Mouse (Mus musculus) embryonic facial prominence, embryonic 11.5 days (tissue): ENCODE data around the gene Calhm3. TPM values are rescaled to one million over a fixed set of nuclear protein-coding genes. Genes with fewer than 3 reads are reported as not detected.
A peak's percentile ranks its signal among the peaks of the same experiment; 100 is the strongest.
"Not testable (repeated sequence)": the region's sequence is repeated elsewhere in the genome, so short reads cannot be mapped to it uniquely, and the experiment has no call there.

Experiments
- ATAC-seq: fragments of 200-750 bp; cut with Nextera tagmentation; replicated peaks from 2 replicates; pipeline ENCODE4 v1.8.0; 2017; ENCODE audit warnings: low read depth; ENCODE audit not compliant: insufficient number of reproducible peaks, low FRiP score, low TSS enrichment
- DNase-seq: peaks from one replicate; pipeline ENCODE4 v3.0.0-alpha.2; 2015; ENCODE audit warnings: low spot score
- H3K27ac ChIP-seq: fragments of 300-500 bp; sonication (generic); replicated peaks from 2 replicates; pipeline ENCODE4 v1.5.1; 2014; ENCODE audit warnings: mild to moderate bottlenecking, low read depth, low read length, control low read depth
- H3K27me3 ChIP-seq: fragments of 300-500 bp; sonication (generic); 2 replicates; pipeline ENCODE4 v1.6.1; 2014; ENCODE audit warnings: mild to moderate bottlenecking, low read length, moderate library complexity, mixed read lengths; ENCODE audit not compliant: control insufficient read depth, insufficient read depth
- H3K36me3 ChIP-seq: fragments of 300-500 bp; sonication (generic); replicated peaks from 2 replicates; pipeline ENCODE4 v1.6.1; 2014; ENCODE audit warnings: low read depth, mild to moderate bottlenecking, low read length, moderate library complexity, mixed read lengths; ENCODE audit not compliant: control insufficient read depth, insufficient read depth
- H3K4me1 ChIP-seq: fragments of 300-500 bp; sonication (generic); 2 replicates; pipeline ENCODE4 v1.6.1; 2014; ENCODE audit warnings: low read length, mixed read lengths; ENCODE audit not compliant: control insufficient read depth, insufficient read depth
- H3K4me2 ChIP-seq: fragments of 300-500 bp; sonication (generic); 2 replicates; pipeline ENCODE4 v1.6.1; 2014; ENCODE audit warnings: low read depth, mild to moderate bottlenecking, control low read depth, low read length, moderate library complexity
- H3K4me3 ChIP-seq: fragments of 300-500 bp; sonication (generic); 2 replicates; pipeline ENCODE4 v1.5.1; 2014; ENCODE audit warnings: low read depth, low read length, control low read depth
- H3K9ac ChIP-seq: fragments of 300-500 bp; sonication (generic); replicated peaks from 2 replicates; pipeline ENCODE4 v1.6.1; 2014; ENCODE audit warnings: mild to moderate bottlenecking, control low read depth, low read length
- H3K9me3 ChIP-seq: fragments of 300-500 bp; sonication (generic); replicated peaks from 2 replicates; pipeline ENCODE4 v1.6.1; 2016; ENCODE audit warnings: mild to moderate bottlenecking, low read length, inconsistent platforms, mixed read lengths; ENCODE audit not compliant: control insufficient read depth
- WGBS: fragments of 180-500 bp; shearing (Covaris S2); extraction: QIAGEN DNeasy Blood & Tissue Kit; methylation state at CpG from one replicate; pipeline ENCODE4 v1.1.7; 2014; 5-methylcytosine and 5-hydroxymethylcytosine counted together
- polyA plus RNA-seq: library from polyadenylated mRNA; unstranded; fragments of >200 nt; fragmentation: Nextera tagmentation; extraction: Ambion mirVana; gene quantifications from 2 replicates; pipeline ENCODE4 v1.2.1, GENCODE M21; 2014

Gene Calhm3
- polyA plus RNA-seq, 1 experiment from 2014 or later, result not detected

- no peaks in the 10 kb centered on the region; the same call in 1 of the 2 replicates for H3K27me3 ChIP-seq
- no peak for ATAC-seq
- DNase-seq, result no peak
- 78% methylated on average over 6 of the region's 6 CpGs for WGBS
- H3K27ac ChIP-seq, result no peak overlapping the region
- H3K4me3 ChIP-seq, result no peak overlapping the region
- no peaks in the 10 kb centered on the region for H3K36me3 ChIP-seq
- no peak overlapping the region for H3K9ac ChIP-seq
- H3K9me3 ChIP-seq, result no peaks in the 10 kb centered on the region
- no peaks in the 10 kb centered on the region; the same call in 1 of the 2 replicates for H3K4me1 ChIP-seq
- no peak overlapping the region for H3K4me2 ChIP-seq
Observed at GRCm38 (mm10) chr19:47142438-47142837, 15.1 kb downstream of the Calhm3 start.

- H3K4me3 ChIP-seq, H3K27me3 ChIP-seq, ATAC-seq, H3K9me3 ChIP-seq, H3K36me3 ChIP-seq, DNase-seq, H3K4me2 ChIP-seq, H3K4me1 ChIP-seq, H3K27ac ChIP-seq, H3K9ac ChIP-seq: not testable (repeated sequence)
- WGBS, result 38% methylated on average over 7 of the region's 7 CpGs
Observed at GRCm38 (mm10) chr19:47139611-47140010, 18.0 kb downstream of the Calhm3 start.

DNA sequence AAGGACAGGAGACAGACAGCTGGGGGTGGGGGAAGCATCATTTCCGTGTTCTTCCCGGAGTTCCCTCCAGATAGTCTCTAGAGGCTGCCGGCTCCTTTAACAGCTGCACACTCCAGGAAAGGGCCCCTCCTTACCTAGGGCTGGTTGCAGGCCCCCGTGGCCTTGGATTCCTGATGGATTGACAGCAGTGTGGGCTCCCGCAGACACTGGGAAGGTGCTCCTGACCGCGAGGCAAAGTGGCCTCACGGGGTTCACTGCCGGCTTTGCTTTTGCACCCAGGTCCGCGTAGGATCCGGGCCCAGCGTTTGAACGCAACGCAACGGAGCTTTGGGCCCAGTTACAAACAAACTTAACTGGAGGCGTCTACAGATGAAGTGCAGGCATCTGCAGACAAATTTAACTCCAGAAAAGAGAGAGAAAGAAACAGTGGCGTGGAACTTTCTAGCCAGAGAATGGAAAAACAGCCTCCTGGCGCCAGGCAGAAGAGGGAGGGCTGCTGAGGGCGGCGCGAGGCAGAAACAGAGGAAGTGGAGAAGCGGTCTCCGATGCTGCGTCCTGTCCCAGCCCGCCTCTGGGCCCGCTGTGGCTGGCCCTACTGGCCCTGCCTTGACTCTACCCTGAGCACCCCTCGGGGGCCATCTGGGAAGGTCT is 19.7 kb downstream of the Calhm3 start, which contains the start of gene Calhm2:
Calhm2 (minus strand) TSS at position 524 of the 651 bp plus-strand sequence.
- Histone ChIP-seq H3K4me3 (peak within 1 kb of the TSS; percentile 27), H3K4me2 (peak within 1 kb of the TSS; percentile 67), H3K9me3 (no peaks in the 10 kb centered on the region), H3K9ac (peak within 1 kb of the TSS; percentile 75), H3K4me1 (no peaks in the 10 kb centered on the region; the same call in 1 of the 2 replicates), H3K36me3 (no peaks in the 10 kb centered on the region; the same call in 1 of the 2 replicates), H3K27ac (peak within 1 kb of the TSS; percentile 22), H3K27me3 (no peaks in the 10 kb centered on the region; the same call in 1 of the 2 replicates)
- WGBS, result 6% methylated on average over 28 of the region's 28 CpGs
- peak; percentile 52 for DNase-seq
- no peak for ATAC-seq

GRCm38 (mm10) chr19:47137051-47137581 is 20.4 kb downstream of the Calhm3 start:
- H3K27ac ChIP-seq, result no peak overlapping the region
- peak; percentile 25 for DNase-seq

DNA sequence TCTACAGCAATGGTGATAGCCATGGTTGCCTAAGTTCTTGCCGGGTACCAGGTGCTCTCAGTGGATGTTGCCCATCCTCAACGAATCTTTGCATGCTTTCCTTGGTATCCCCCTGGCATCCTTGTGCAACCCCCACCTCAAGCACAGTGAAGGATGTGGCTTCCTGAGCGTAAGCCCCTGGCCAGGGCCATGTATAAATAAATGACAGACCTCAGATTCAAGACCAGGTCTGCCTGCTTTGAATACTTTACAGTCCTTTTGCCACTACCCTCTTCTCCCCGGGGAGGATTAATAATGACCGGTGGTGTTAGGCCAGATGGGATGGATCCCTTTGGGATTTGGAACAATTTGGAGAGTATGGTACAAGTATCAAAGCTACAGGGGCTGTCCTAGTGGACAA is 21.4 kb downstream of the Calhm3 start:
- DNase-seq, result no peak
- H3K27ac ChIP-seq, result no peak overlapping the region
- no peak overlapping the region for H3K9ac ChIP-seq
- no peaks in the 10 kb centered on the region; the same call in none of the 2 replicates for H3K36me3 ChIP-seq
- 91% methylated on average over 5 of the region's 5 CpGs for WGBS
- no peaks in the 10 kb centered on the region; the same call in 1 of the 2 replicates for H3K4me1 ChIP-seq
- H3K9me3 ChIP-seq, result no peaks in the 10 kb centered on the region
- H3K27me3 ChIP-seq, result no peaks in the 10 kb centered on the region; the same call in 1 of the 2 replicates
- no peak for ATAC-seq
- H3K4me2 ChIP-seq, result no peak overlapping the region
- H3K4me3 ChIP-seq, result no peak overlapping the region

More at GRCm38 (mm10) chr19:47137051-47137581, 20.4 kb downstream of the Calhm3 start:
- Histone ChIP-seq H3K9me3 (no peaks in the 10 kb centered on the region), H3K36me3 (no peaks in the 10 kb centered on the region; the same call in 1 of the 2 replicates), H3K4me1 (no peaks in the 10 kb centered on the region; the same call in 1 of the 2 replicates), H3K9ac (peak overlapping the region; percentile 75), H3K4me3 (peak overlapping the region; percentile 27), H3K27me3 (no peaks in the 10 kb centered on the region; the same call in 1 of the 2 replicates), H3K4me2 (peak overlapping the region; percentile 67)
- WGBS, result 38% methylated on average over 6 of the region's 6 CpGs
- ATAC-seq, result no peak

- 90% methylated on average over 17 of the region's 17 CpGs for WGBS
- H3K4me2 ChIP-seq, result no peak overlapping the region
Observed at GRCm38 (mm10) chr19:47135568-47135967, 22.0 kb downstream of the Calhm3 start.

DNA sequence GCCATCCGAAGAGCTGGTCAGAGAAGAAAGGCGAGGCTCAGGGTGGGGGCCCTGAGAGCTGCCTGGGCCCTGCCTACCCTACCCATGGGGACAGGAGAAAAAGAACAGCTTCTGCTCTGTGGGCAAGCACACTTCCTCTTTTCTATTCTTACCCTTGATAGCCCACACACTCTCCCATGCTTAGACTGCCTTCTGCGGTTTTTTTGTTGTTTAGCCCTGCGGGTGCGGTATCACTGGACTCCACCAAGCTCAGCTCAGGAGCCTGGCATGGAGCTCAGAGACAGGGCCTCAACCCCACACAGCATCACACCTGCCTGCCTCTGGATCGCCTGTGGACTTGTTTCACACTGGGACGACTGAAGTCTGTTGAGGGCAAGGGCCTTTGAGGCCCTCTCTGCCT is 24.4 kb downstream of the Calhm3 start:
- H3K27ac ChIP-seq, result no peak overlapping the region
- H3K9me3 ChIP-seq, result no peaks in the 10 kb centered on the region
- no peak overlapping the region for H3K9ac ChIP-seq
- H3K4me1 ChIP-seq, result no peaks in the 10 kb centered on the region; the same call in 1 of the 2 replicates
- WGBS, result 90% methylated on average over 7 of the region's 7 CpGs
- H3K27me3 ChIP-seq, result no peaks in the 10 kb centered on the region
- DNase-seq (no peak), ATAC-seq (no peak)
- peaks cover 9% of the 10 kb centered on the region for H3K36me3 ChIP-seq
- no peak overlapping the region for H3K4me3 ChIP-seq
- no peak overlapping the region for H3K4me2 ChIP-seq

More at GRCm38 (mm10) chr19:47135568-47135967, 22.0 kb downstream of the Calhm3 start:
- no peak for ATAC-seq
- H3K27me3 ChIP-seq, result no peaks in the 10 kb centered on the region; the same call in 1 of the 2 replicates
- H3K9ac ChIP-seq, result no peak overlapping the region
- H3K27ac ChIP-seq, result no peak overlapping the region
- H3K4me1 ChIP-seq, result no peaks in the 10 kb centered on the region; the same call in 1 of the 2 replicates
- H3K36me3 ChIP-seq, result peaks cover 2% of the 10 kb centered on the region
- H3K4me3 ChIP-seq, result no peak overlapping the region
- no peak for DNase-seq
- H3K9me3 ChIP-seq, result no peaks in the 10 kb centered on the region

GRCm38 (mm10) chr19:47130551-47131125 is 26.9 kb downstream of the Calhm3 start:
- ATAC-seq (no peak), DNase-seq (no peak)
- 94% methylated on average over 15 of the region's 15 CpGs for whole genome bisulfite sequencing
- Histone ChIP-seq H3K9me3 (no peaks in the 10 kb centered on the region), H3K4me1 (no peaks in the 10 kb centered on the region), H3K27me3 (no peaks in the 10 kb centered on the region), H3K4me2 (no peak overlapping the region), H3K4me3 (no peak overlapping the region), H3K9ac (no peak overlapping the region), H3K27ac (no peak overlapping the region), H3K36me3 (peaks cover 9% of the 10 kb centered on the region)
